Mouse (Mus musculus): ENCODE measurements around the gene Pan2. TPM values are rescaled to one million over a fixed set of nuclear protein-coding genes. Genes with fewer than 3 reads are reported as not detected.

Gene Pan2
- 14.1 TPM for polyA plus RNA-seq (2014; fragmentation: Illumina TruSeq; extraction: RNeasy Lipid Tissue Mini Kit (QIAGEN cat#74804); ENCODE audit: low read depth, low replicate concordance)

DNA sequence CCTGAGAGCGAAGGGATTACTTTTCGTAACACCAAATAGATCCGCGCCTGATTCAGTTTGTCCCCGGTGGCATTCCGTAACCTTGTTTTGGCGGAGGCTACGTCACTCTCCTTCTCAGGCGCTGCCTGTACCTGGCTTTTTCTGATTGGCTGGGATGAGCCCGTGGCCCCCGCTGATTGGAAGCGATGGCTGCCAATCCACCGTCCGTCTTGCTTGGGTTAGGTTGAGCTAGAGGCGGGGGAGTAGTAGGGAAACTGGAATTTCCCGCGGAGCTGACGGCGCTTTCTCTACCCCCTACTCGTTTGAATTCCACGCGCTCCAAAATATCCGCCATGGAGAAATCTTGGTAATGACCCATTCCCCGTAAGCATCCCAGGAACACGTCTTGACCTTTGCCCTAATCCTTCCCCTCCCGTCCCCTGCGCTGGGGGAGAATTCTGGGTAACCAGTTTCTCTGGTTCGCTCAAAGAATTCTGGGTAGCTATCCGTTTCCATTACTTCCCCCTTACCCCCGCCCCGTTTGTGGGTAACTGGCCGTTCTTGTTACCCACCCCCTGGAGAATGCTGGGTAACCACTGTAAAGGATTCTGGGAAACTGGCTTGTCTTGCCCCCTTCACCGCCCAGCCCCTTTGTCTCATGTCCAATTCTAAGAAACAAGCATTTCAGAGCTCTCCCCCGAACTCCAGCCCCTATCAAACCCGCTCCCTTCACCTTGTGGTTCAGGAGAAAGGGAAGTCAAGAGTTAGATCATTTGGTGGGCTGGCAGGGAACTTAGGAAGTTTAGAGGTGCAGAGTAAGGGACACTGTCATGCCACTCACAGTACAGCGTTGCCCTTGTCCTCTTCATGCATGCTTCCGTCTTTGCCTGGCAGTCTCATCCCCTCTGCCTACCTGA, at the start of gene Pan2:
TSS of gene Pan2 (plus strand) at position 210 of the 896 bp plus-strand sequence.

DNA sequence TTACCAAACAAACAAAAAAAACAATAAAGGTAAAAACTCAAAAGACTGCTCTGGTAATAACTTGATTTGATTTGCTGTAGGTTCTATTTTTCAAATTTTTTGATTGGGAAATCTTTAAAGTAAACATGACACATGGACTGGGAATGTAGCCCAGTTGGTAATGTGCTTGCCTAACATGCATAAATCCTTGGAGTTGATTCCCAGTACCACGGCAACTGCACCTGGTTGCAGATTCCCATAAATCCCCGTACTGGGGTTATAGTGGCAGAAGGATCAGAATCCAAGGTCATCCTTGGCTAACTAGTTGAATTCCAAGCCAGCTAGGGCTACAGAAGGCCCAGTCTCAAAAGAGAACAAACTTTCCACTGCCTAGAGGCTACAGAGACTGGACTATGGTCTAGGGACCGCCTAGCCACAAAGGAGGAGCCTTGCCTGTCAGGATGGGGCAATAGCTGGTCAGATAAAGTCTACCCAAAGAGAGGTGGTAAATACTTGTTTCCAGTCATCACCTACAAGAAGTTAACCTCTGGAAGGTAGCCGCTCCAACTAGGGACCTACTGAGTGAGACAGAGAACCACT, 49.4 kb upstream of the Pan2 start, which contains the start of gene Apon:
TSS of gene Apon (plus strand) at position 420 of the 579 bp plus-strand sequence.

DNA sequence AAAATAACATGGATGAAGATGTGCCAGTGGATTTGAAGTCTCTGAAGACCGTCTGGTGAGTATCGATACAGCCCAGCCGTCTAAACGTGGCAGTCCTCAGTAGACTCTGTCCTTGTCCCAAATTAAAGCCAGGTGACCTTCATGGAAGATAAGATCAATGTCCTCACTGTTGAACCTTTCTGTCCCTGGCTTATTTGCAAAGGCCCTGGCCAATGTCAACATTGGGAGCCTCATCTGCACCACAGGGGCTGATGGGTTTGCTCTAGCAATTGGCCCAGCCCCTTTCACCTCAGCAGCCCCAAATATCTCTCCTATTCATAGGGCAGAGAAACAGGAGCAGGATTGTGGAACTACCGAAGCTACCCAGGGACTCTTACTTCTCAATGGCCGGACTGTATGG, 34.8 kb upstream of the Pan2 start, which contains the start of gene Apof:
TSS of gene Apof (plus strand) at position 301 of the 400 bp plus-strand sequence.

DNA sequence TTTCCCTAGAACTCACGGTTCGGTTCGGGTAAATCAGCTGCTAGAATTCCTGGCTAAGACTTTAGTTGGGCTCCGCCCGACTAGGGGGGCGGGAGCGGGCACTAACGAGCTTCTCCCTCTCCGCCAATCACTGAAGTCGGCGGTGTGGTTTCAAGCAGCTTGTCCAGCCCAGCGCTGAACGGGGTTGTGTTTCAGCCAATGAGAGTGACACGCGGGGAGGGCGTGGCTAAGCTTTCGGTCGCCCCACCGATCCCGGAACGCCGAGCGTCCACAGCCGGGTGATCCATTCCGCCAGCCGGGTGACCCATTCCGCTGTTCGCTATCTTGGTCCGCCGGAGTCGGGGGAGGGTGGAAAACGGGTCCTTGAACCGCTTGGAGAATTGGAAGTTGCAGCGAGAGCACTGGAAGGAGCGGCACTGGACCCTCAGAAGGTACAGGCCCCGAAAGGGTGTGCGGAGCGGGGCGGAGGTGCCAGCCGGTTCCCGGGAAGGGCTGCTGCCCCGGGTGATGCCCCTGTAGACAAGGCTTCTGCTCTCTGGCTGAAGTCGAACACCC, 32.8 kb upstream of the Pan2 start, which contains the start of gene Stat2:
TSS of gene Stat2 (plus strand) at position 273 of the 555 bp plus-strand sequence.

DNA sequence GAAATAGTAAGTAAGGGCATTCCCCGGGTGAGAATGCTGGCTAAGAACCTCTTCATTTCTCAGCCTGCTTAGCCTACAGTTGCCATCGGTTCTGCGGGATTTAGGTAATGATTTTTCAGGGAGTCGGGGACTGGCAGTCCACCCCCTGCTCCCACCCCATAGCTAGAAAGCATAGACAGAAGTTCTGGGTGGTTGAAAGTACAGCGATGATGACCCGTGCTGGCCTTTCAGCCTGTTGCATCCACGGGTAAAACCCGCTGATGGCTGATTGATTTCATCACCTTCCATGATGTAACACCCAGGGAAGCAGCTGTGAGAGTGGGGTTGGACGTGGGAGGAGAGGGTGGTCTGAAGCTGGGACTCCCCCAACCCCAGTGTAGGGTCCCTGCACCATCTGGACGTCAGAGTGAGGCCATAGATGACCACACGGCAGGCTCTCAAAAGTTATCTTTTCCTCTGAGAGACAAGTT, 4.4 kb upstream of the Pan2 start, which contains the start of gene Il23a:
TSS of gene Il23a (minus strand) at position 51 of the 470 bp plus-strand sequence.

DNA sequence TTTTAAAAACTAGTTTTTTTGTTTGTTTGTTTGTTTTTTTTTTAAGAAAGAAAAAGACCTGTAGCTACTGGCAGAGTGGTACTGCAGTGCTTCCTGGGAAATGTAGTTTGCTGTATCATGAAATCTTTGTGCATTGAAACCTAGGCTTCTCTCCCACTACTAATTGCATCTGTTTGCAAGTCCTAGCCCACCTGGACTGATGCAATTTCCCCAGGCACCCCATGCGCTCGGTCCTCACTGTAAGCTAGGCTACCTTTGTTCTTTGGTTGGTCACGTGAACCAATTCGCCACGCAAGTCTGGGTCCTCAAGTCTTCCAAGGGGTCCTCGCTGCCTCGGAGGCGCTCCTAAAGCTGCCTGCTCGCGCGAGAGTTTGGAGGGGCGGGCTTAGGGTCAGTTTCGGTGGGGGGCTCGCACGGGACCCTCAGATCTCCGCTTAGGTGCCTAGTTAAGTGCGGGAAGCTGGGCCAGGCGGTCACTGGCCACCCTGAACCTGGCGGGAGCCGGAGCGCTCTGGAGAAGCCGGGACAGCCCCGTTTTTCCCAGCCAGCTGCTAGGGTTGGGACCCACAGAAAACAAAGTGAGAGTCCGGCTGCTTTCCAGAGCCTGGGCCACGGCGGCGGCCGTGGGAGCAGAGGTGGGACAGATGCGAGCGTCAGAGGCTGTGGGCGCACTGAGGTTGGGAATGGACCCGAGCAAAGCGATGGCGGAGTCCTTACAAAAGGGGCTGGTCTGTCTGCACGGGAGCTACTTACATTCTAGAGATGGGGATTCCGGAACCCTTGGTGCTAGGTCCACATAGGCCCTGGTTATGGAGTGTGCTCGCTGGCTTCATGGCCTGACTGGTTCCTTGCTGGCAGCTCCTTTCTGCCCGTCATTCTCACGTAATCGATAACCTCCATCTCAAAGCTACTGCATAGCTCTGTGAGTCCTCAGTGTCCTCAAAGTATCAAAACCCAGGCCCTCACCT, 19.3 kb downstream of the Pan2 start, which contains the start of gene Cnpy2:
TSS of gene Cnpy2 (plus strand) at position 319 of the 968 bp plus-strand sequence.

DNA sequence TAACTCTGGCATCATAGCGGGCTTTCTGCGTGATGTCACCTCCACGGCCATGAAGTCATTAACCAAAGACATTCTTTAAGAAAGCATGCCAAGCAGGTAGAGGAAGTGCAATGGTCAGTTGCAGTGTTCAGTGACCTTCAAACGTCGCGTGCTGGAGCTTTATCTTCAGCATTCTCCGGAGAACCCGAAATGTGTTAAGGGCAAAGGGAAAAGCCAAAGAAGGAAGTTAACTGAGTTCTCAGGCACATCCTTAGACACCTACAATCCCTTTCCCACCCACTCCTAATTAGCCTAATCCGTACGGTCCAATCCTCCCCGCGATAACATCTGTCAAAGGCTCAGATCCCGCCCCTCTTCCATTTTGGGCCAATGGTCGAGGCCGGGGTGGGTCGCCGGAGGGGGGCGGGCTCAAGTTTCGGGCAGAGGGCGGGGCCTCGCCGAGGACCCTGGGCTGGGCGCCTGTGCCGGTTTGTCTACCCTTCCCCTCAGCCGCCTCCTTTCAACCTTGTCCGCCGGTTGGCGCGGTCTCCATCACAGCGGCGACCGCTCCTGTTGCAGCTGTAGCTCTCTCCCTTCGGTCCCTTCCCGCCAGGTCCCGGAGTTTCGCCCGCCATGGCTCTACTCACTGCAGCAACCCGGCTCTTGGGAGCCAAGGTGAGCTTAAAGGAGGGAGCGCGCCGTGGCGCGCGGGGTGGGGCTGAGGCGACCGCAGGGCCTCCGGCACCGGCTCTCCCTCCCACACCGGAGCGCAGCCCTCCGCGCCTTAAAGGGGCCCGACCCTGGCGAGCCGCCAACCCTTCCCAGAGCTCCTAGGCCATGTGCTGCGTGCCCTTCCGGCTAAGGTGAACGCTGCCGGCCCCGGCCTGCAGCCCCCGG, 34.4 kb downstream of the Pan2 start, which contains the start of gene Cs:
TSS of gene Cs (plus strand) at position 429 of the 876 bp plus-strand sequence.

GRCm38 (mm10) chr10:128368402-128369217, 65.5 kb downstream of the Pan2 start, which contains the start of gene Coq10a:
Coq10a (minus strand) TSS chr10:128368997.

Other genes starting within 250 kb of the Pan2 start
- 298 TPM for gene Ptges3, start 244.4 kb upstream of the Pan2 start, polyA plus RNA-seq (2014; fragmentation: Illumina TruSeq; extraction: RNeasy Lipid Tissue Mini Kit (QIAGEN cat#74804); ENCODE audit: low read depth, low replicate concordance)
- 826 TPM for gene Atp5b, start 220.1 kb upstream of the Pan2 start, polyA plus RNA-seq (2014; fragmentation: Illumina TruSeq; extraction: RNeasy Lipid Tissue Mini Kit (QIAGEN cat#74804); ENCODE audit: low read depth, low replicate concordance)
- 27.2 TPM for gene Baz2a, start 211.8 kb upstream of the Pan2 start, polyA plus RNA-seq (2014; fragmentation: Illumina TruSeq; extraction: RNeasy Lipid Tissue Mini Kit (QIAGEN cat#74804); ENCODE audit: low read depth, low replicate concordance)
- gene Rbms2, start 123.0 kb upstream of the Pan2 start, polyA plus RNA-seq (2014; fragmentation: Illumina TruSeq; extraction: RNeasy Lipid Tissue Mini Kit (QIAGEN cat#74804); ENCODE audit: low read depth, low replicate concordance), result 12.4 TPM
- not detected for gene Gls2, start 108.9 kb upstream of the Pan2 start, polyA plus RNA-seq (2014; fragmentation: Illumina TruSeq; extraction: RNeasy Lipid Tissue Mini Kit (QIAGEN cat#74804); ENCODE audit: low read depth, low replicate concordance)
- 10.5 TPM for gene Spryd4, start 91.5 kb upstream of the Pan2 start, polyA plus RNA-seq (2014; fragmentation: Illumina TruSeq; extraction: RNeasy Lipid Tissue Mini Kit (QIAGEN cat#74804); ENCODE audit: low read depth, low replicate concordance)
- not detected for gene Mip, start 77.5 kb upstream of the Pan2 start, polyA plus RNA-seq (2014; fragmentation: Illumina TruSeq; extraction: RNeasy Lipid Tissue Mini Kit (QIAGEN cat#74804); ENCODE audit: low read depth, low replicate concordance)
- gene Timeless, start 71.3 kb upstream of the Pan2 start, polyA plus RNA-seq (2014; fragmentation: Illumina TruSeq; extraction: RNeasy Lipid Tissue Mini Kit (QIAGEN cat#74804); ENCODE audit: low read depth, low replicate concordance), result 2.0 TPM
- not detected for gene Apon, start 49.2 kb upstream of the Pan2 start, polyA plus RNA-seq (2014; fragmentation: Illumina TruSeq; extraction: RNeasy Lipid Tissue Mini Kit (QIAGEN cat#74804); ENCODE audit: low read depth, low replicate concordance)
- gene Apof, start 34.7 kb upstream of the Pan2 start, polyA plus RNA-seq (2014; fragmentation: Illumina TruSeq; extraction: RNeasy Lipid Tissue Mini Kit (QIAGEN cat#74804); ENCODE audit: low read depth, low replicate concordance), result not detected
- 13.9 TPM for gene Stat2, start 32.8 kb upstream of the Pan2 start, polyA plus RNA-seq (2014; fragmentation: Illumina TruSeq; extraction: RNeasy Lipid Tissue Mini Kit (QIAGEN cat#74804); ENCODE audit: low read depth, low replicate concordance)
- gene Il23a, start 4.6 kb upstream of the Pan2 start, polyA plus RNA-seq (2014; fragmentation: Illumina TruSeq; extraction: RNeasy Lipid Tissue Mini Kit (QIAGEN cat#74804); ENCODE audit: low read depth, low replicate concordance), result 0.76 TPM
- 43.5 TPM for gene Cnpy2, start 19.1 kb downstream of the Pan2 start, polyA plus RNA-seq (2014; fragmentation: Illumina TruSeq; extraction: RNeasy Lipid Tissue Mini Kit (QIAGEN cat#74804); ENCODE audit: low read depth, low replicate concordance)
- gene Cs, start 34.4 kb downstream of the Pan2 start, polyA plus RNA-seq (2014; fragmentation: Illumina TruSeq; extraction: RNeasy Lipid Tissue Mini Kit (QIAGEN cat#74804); ENCODE audit: low read depth, low replicate concordance), result 251 TPM
- gene Coq10a, start 65.7 kb downstream of the Pan2 start, polyA plus RNA-seq (2014; fragmentation: Illumina TruSeq; extraction: RNeasy Lipid Tissue Mini Kit (QIAGEN cat#74804); ENCODE audit: low read depth, low replicate concordance), result 14.8 TPM
- 13.2 TPM for gene Ankrd52, start 73.8 kb downstream of the Pan2 start, polyA plus RNA-seq (2014; fragmentation: Illumina TruSeq; extraction: RNeasy Lipid Tissue Mini Kit (QIAGEN cat#74804); ENCODE audit: low read depth, low replicate concordance)
- 1.5 TPM for gene Slc39a5, start 97.9 kb downstream of the Pan2 start, polyA plus RNA-seq (2014; fragmentation: Illumina TruSeq; extraction: RNeasy Lipid Tissue Mini Kit (QIAGEN cat#74804); ENCODE audit: low read depth, low replicate concordance)
- gene Nabp2, start 108.2 kb downstream of the Pan2 start, polyA plus RNA-seq (2014; fragmentation: Illumina TruSeq; extraction: RNeasy Lipid Tissue Mini Kit (QIAGEN cat#74804); ENCODE audit: low read depth, low replicate concordance), result 19.9 TPM
- 8.2 TPM for gene Rnf41, start 108.3 kb downstream of the Pan2 start, polyA plus RNA-seq (2014; fragmentation: Illumina TruSeq; extraction: RNeasy Lipid Tissue Mini Kit (QIAGEN cat#74804); ENCODE audit: low read depth, low replicate concordance)
- gene Smarcc2, start 155.9 kb downstream of the Pan2 start, polyA plus RNA-seq (2014; fragmentation: Illumina TruSeq; extraction: RNeasy Lipid Tissue Mini Kit (QIAGEN cat#74804); ENCODE audit: low read depth, low replicate concordance), result 52.5 TPM
- gene Myl6, start 190.8 kb downstream of the Pan2 start, polyA plus RNA-seq (2014; fragmentation: Illumina TruSeq; extraction: RNeasy Lipid Tissue Mini Kit (QIAGEN cat#74804); ENCODE audit: low read depth, low replicate concordance), result 157 TPM
- not detected for gene Myl6b, start 195.3 kb downstream of the Pan2 start, polyA plus RNA-seq (2014; fragmentation: Illumina TruSeq; extraction: RNeasy Lipid Tissue Mini Kit (QIAGEN cat#74804); ENCODE audit: low read depth, low replicate concordance)
- gene Esyt1, start 222.5 kb downstream of the Pan2 start, polyA plus RNA-seq (2014; fragmentation: Illumina TruSeq; extraction: RNeasy Lipid Tissue Mini Kit (QIAGEN cat#74804); ENCODE audit: low read depth, low replicate concordance), result 6.7 TPM
- gene Zc3h10, start 244.4 kb downstream of the Pan2 start, polyA plus RNA-seq (2014; fragmentation: Illumina TruSeq; extraction: RNeasy Lipid Tissue Mini Kit (QIAGEN cat#74804); ENCODE audit: low read depth, low replicate concordance), result 1.0 TPM
- gene Rpl41, start 246.0 kb downstream of the Pan2 start, polyA plus RNA-seq (2014; fragmentation: Illumina TruSeq; extraction: RNeasy Lipid Tissue Mini Kit (QIAGEN cat#74804); ENCODE audit: low read depth, low replicate concordance), result 31.9 TPM

All from sigmoid colon, adult 10 weeks (tissue).